Mouse (Mus musculus) myocyte (in vitro differentiated cells): ENCODE data around the gene Alpk3.
A peak's percentile ranks its signal among the peaks of the same experiment; 100 is the strongest.

Experiments
- E2F4 ChIP-seq: IDR thresholded peaks from one replicate; pipeline ENCODE4 v1.6.1; 2011; ENCODE audit warnings: mild to moderate bottlenecking, control low read depth, moderate library complexity; ENCODE audit not compliant: insufficient read depth
- MYOG ChIP-seq, 3 experiments: IDR thresholded peaks; one replicate each; pipeline ENCODE4 v1.6.1; 2011; ENCODE audit warnings: control low read depth in 2 of 3, low read depth in 2 of 3, mild to moderate bottlenecking in 2 of 3; ENCODE audit not compliant: insufficient read length in 2 of 3, control insufficient read depth in 1 of 3, insufficient read depth in 1 of 3
- POLR2A ChIP-seq: IDR thresholded peaks from one replicate; pipeline ENCODE4 v1.6.1; 2011; ENCODE audit warnings: low read depth, mild to moderate bottlenecking, control low read depth, moderate library complexity; ENCODE audit not compliant: insufficient read length
- POLR2AphosphoS2 ChIP-seq: IDR thresholded peaks from one replicate; pipeline ENCODE4 v1.6.1; 2011; ENCODE audit warnings: low read depth, control low read depth; ENCODE audit not compliant: insufficient read length
- SRF ChIP-seq: IDR thresholded peaks from one replicate; pipeline ENCODE4 v1.6.1; 2011; ENCODE audit warnings: low read depth; ENCODE audit not compliant: control insufficient read depth, insufficient read length

GRCm38 (mm10) chr7:81066714-81067113 is 9.3 kb downstream of the Alpk3 start:
- peak; percentile 41 to 94 (median 83) for TF ChIP-seq MYOG (IDR thresholded peaks at IDR 0.05; ENCODE audit: control insufficient read depth in 1 of 3, insufficient read depth in 1 of 3, insufficient read length in 2 of 3, low read depth in 2 of 3)
- no peak for TF ChIP-seq POLR2AphosphoS2
- no peak for TF ChIP-seq POLR2A
- no peak for TF ChIP-seq SRF
- TF ChIP-seq E2F4 = no peak
